Mouse (Mus musculus) cerebellum, postnatal 10 days (tissue): ENCODE measurements at regions not wholly inside any gene's neighbourhood (a gene's known extent, or its start where the extent isn't known, plus 50 kb on each side); places are given as distances from the start of the nearest gene placed in this dataset.

Source experiments
- DNase-seq, 2 experiments: peaks; one replicate each; pipeline ENCODE4 v3.0.0; 2021; ENCODE audit warnings: mixed read lengths in 2 of 2

- no peak for DNase-seq
These were observed 61.7 kb upstream of the Hrasls start for GRCm38 (mm10) chr16:29147766-29148165.

- DNase-seq: no peak
These were observed 90.3 kb upstream of the Hrasls start for GRCm38 (mm10) chr16:29119217-29119616.

- peak; percentile 59 to 66 for DNase-seq
These were observed 112.7 kb upstream of the Hrasls start for GRCm38 (mm10) chr16:29096791-29097190.

GRCm38 (mm10) chr16:29065961-29066360 is 136.5 kb upstream of the Mb21d2 start:
- DNase-seq: peak; percentile 11 to 31

- DNase-seq: no peak
These were observed 135.8 kb upstream of the Mb21d2 start for GRCm38 (mm10) chr16:29065097-29065785.

- DNase-seq: no peak
These were observed 133.9 kb upstream of the Mb21d2 start for GRCm38 (mm10) chr16:29063377-29063776.

- DNase-seq: no peak
These were observed 127.6 kb upstream of the Mb21d2 start for GRCm38 (mm10) chr16:29057076-29057475.

- DNase-seq: peak; percentile 6 to 10
These were observed 125.0 kb upstream of the Mb21d2 start for GRCm38 (mm10) chr16:29054423-29054822.

- DNase-seq: no peak
These were observed 117.0 kb upstream of the Mb21d2 start for GRCm38 (mm10) chr16:29046453-29046993.

GRCm38 (mm10) chr16:29035523-29035922 is 106.0 kb upstream of the Mb21d2 start:
- DNase-seq: no peak

- DNase-seq: peak; percentile 52 to 62
These were observed 104.8 kb upstream of the Mb21d2 start for GRCm38 (mm10) chr16:29034053-29034794.

- DNase-seq: peak; percentile 34 to 43
These were observed 103.9 kb upstream of the Mb21d2 start for GRCm38 (mm10) chr16:29033357-29033756.

GRCm38 (mm10) chr16:29027856-29028255 is 98.4 kb upstream of the Mb21d2 start:
- DNase-seq: peak in 1 of 2 experiments; percentile 30

GRCm38 (mm10) chr16:29001249-29001648 is 71.8 kb upstream of the Mb21d2 start:
- peak; percentile 98 for DNase-seq

- peak; percentile 78 to 83 for DNase-seq
These were observed 70.2 kb upstream of the Mb21d2 start for GRCm38 (mm10) chr16:28999641-29000040.

GRCm38 (mm10) chr16:28996629-28997028 is 67.2 kb upstream of the Mb21d2 start:
- no peak for DNase-seq

GRCm38 (mm10) chr16:28990666-28991065 is 61.2 kb upstream of the Mb21d2 start:
- DNase-seq: peak; percentile 57 to 59

- DNase-seq: no peak
These were observed 55.5 kb upstream of the Mb21d2 start for GRCm38 (mm10) chr16:28984931-28985330.

- DNase-seq: no peak
These were observed 53.4 kb upstream of the Mb21d2 start for GRCm38 (mm10) chr16:28982901-28983300.
